Mouse (Mus musculus) neutrophil, adult 5-6 weeks (primary cell): ENCODE results near the gene Supt3. TPM values are rescaled to one million over a fixed set of nuclear protein-coding genes. Genes with fewer than 3 reads are reported as not detected.

ENCODE experiments used
- ATAC-seq: fragments of 151-379, 151-347 bp; 2 replicates; pipeline ENCODE4 v1.8.0; 2017; ENCODE audit warnings: mild to moderate bottlenecking, moderate TSS enrichment; ENCODE audit not compliant: insufficient number of reproducible peaks, poor library complexity, low FRiP score, severe bottlenecking; ENCODE audit errors: extremely low read depth
- total RNA-seq: library from RNA; stranded (forward); fragments of 200-1000 nt; gene quantifications from 2 replicates; pipeline ENCODE4 v1.2.3, GENCODE M21; 2017

The Supt3 gene
- total RNA-seq, 1 experiment from 2014 or later, result 6.6 TPM

- ATAC-seq, result no peak
Observed at GRCm38 (mm10) chr17:45033617-45034016, 256.7 kb downstream of the Supt3 start.

GRCm38 (mm10) chr17:45041084-45041483 is 264.1 kb downstream of the Supt3 start:
- no peak for ATAC-seq

- no peak for ATAC-seq
Observed at GRCm38 (mm10) chr17:45045804-45046203, 268.9 kb downstream of the Supt3 start.

GRCm38 (mm10) chr17:45046583-45046982 is 269.6 kb downstream of the Supt3 start:
- ATAC-seq, result no peak

- no peak for ATAC-seq
Observed at GRCm38 (mm10) chr17:45047236-45047635, 270.3 kb downstream of the Supt3 start.

- no peak for ATAC-seq
Observed at GRCm38 (mm10) chr17:45051971-45052370, 275.0 kb downstream of the Supt3 start.

GRCm38 (mm10) chr17:45053371-45053770 is 276.4 kb downstream of the Supt3 start:
- no peak for ATAC-seq

GRCm38 (mm10) chr17:45054526-45054925 is 277.6 kb downstream of the Supt3 start:
- ATAC-seq, result no peak

GRCm38 (mm10) chr17:45056894-45057293 is 279.9 kb downstream of the Supt3 start:
- no peak for ATAC-seq

- ATAC-seq, result no peak
Observed at GRCm38 (mm10) chr17:45057780-45058179, 280.8 kb downstream of the Supt3 start.

GRCm38 (mm10) chr17:45058566-45059363 is 281.8 kb downstream of the Supt3 start:
- ATAC-seq, result no peak

GRCm38 (mm10) chr17:45063776-45064175 is 286.8 kb downstream of the Supt3 start:
- no peak for ATAC-seq

- ATAC-seq, result no peak
Observed at GRCm38 (mm10) chr17:45065465-45065864, 288.5 kb downstream of the Supt3 start.

GRCm38 (mm10) chr17:45067441-45067840 is 290.5 kb downstream of the Supt3 start:
- ATAC-seq, result no peak

GRCm38 (mm10) chr17:45068321-45068720 is 291.4 kb downstream of the Supt3 start:
- ATAC-seq, result no peak

GRCm38 (mm10) chr17:45072495-45073347 is 295.8 kb downstream of the Supt3 start:
- ATAC-seq, result no peak

GRCm38 (mm10) chr17:45073348-45073634 is 296.3 kb downstream of the Supt3 start:
- ATAC-seq, result no peak

GRCm38 (mm10) chr17:45073779-45074178 is 296.8 kb downstream of the Supt3 start:
- ATAC-seq, result no peak

GRCm38 (mm10) chr17:45076951-45077350 is 300.0 kb downstream of the Supt3 start:
- ATAC-seq, result no peak

GRCm38 (mm10) chr17:45077921-45078640 is 301.1 kb downstream of the Supt3 start:
- ATAC-seq, result no peak
